Mouse (Mus musculus) thymus, postnatal 0 days (tissue): Measurements from ENCODE around the gene Apela. TPM values are rescaled to one million over a fixed set of nuclear protein-coding genes. Genes with fewer than 3 reads are reported as not detected.

ENCODE experiments used
- DNase-seq: peaks from one replicate; pipeline ENCODE4 v3.0.0-alpha.2; 2015; ENCODE audit warnings: low spot score
- polyA plus RNA-seq: library from polyadenylated mRNA; unstranded; fragments of >200 nt; fragmentation: Nextera tagmentation; extraction: Ambion mirVana; gene quantifications from 2 replicates; pipeline ENCODE4 v1.2.1, GENCODE M21; 2015

The Apela gene
- polyA plus RNA-seq: 0.13 TPM in 1 of 2 replicates, not detected in the other

DNA sequence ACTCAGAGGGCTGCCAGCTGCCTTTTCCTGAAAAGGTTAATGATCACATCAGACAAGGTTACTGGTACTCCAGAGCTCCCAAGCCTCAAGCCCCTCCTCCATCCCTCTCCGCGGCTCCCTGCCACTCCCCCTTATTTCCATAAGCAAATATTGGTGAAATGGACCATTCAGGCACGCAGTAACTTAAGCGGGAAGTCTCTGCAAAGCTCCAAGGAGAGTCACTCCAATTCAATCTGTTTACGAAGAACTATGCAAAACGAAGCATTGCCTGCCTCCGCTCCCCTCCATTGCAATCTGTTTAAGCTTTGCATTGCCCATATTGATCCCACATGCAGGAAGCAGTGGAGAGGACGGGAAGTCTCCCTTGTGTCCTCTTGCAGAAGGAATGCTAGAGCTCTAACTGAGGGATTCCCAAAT lies at the start of gene Apela:
Gene Apela (minus strand): TSS at position 220 of the 417 bp plus-strand sequence.
- DNase-seq: no peak

DNA sequence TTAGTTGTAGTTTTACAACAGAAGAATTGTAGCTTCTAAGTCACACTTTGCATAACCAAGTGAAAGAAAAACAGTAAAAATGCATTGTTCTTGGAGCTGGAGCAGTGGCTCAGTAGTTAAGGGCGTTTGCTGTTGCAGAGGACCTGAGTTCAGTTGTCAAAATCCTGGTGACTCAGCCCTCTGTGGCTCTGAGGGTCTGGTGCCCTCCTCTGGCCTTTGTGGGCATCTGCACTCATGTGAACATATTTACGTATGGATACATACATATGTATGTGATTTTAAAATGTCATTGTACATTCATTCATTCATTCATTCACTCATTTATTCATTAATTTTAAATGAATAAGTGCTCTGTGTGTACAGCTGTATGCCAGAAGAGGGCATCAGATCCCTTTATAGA lies 48.5 kb upstream of the Apela start:
- DNase-seq: no peak

DNA sequence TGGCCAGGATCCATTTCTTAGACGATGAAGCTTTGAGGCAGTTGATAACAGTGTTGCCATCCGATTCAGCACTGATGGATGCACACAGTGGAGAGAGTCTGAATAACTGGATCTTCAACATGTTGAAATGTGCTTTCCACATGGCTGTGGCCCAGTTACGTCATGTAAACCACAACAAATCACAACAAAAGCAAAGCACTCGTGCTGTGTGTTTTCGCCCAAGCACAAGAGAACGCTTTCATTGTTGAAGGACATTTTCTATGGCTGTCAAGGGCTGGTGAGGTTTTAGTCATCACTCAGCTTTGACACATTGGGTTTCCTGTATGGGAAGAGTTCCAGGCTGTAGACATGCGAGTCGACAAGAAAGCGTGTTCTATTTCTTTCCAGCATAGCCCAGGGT lies 43.6 kb upstream of the Apela start:
- no peak for DNase-seq

DNA sequence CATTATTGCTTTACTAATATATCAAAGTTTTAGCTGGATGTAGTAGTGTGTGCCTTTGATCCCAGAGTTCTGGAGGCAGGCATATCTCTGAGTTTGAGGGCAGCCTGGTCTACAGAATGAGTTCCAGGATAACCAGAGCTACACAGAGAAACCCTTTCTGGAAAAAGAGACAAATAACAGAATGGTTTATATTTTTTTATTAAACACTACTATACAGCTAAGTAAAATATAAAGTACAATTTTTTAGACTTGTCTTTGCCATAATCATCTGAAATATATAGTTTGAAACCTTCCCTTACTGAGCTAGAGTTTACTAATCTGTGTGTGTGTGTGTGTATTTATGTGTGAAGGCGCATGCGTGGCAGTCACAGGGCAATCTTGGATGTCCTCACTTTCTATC lies 37.6 kb upstream of the Apela start, which contains the start of gene Gm10663:
Gene Gm10663 (plus strand): TSS at position 301 of the 400 bp plus-strand sequence.
- no peak for DNase-seq

DNA sequence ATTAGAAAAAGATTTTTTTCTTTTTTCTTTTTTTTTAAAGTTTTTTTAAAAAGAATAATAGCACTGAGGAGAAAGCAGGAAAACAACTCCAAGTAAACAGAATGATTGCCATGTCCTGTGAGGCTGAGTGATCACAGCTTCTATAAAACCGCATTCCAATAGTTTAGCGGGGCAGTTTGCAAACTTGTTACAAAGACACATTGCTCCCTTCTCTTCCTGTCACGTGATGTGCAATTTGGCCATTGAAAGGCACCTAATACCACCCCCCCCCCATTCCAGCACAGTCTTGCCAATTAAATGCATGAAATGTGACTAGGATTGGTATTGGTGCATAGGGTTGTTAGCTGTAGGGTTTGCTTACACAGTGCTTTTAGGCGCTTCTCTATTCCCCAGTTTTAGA lies 33.9 kb upstream of the Apela start:
- no peak for DNase-seq

DNA sequence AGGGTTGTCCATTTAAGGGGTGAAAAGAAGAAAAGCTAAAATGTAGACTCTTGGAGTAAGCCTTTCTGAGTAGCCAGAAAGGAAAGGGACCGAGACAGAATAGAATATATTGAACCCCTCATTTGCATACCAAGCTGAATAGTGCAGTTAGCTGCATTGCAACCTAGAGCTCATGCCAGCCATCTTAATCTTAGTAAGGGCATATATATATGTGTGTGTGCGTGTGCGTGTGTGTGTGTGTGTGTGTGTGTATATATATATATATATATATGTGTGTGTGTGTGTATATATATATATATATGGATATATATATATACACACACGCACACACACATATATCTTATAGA lies 31.3 kb upstream of the Apela start:
- no peak for DNase-seq

DNA sequence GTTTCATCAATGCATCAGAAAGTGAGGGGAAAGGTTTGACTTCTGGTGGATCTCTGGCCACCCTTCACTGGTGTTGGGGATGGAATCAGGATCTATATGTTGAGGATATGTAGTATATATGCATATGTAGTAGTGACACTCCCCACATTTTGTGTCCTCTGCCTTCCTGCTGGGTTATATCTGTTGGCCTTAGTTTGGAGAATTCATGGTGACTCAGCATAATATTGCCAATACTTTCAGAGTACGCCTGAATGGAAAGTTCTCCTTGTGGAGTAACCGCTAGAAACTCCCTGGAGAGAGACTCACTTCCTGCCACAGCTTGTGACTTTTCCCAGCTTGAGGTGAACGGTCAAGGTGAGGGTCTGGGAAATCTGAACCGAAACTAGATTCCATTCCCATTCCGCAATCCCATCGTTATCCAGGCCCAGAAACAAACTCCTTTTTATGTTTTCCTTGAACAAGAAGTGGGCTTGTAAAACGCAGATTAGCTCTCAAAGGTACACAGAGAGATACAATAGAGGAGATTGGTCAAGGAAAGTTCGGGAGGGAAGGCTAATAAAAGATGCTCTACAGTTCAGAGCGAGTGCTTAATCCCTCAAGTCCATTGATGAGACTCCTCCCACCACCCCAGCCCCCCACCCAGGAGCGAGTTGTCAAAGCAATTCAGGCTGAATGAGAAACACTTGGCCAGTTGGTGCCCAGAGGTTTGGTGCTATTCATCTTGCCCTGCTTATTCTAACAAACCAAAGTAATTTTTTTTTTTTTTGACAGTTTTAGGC lies 30.7 kb upstream of the Apela start:
- DNase-seq: no peak

DNA sequence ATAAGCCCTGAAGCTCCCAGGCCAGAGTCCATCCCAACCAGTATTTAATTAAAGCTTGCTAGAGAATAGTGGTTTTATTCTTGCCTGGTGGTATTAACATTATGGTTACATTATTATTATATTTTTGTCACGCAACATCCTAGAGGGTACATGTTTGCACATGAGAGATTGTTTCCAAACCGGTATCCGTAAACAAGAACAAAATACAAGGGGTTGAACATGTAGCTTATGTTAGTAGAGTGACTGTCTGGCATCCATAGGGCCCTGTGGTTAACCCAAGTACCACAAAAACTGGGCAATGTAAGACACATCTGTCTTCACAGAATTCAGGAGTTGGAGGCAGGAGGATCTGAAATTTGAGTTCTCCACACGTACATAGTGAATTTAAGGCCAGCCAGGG lies 29.9 kb upstream of the Apela start:
- DNase-seq: no peak

DNA sequence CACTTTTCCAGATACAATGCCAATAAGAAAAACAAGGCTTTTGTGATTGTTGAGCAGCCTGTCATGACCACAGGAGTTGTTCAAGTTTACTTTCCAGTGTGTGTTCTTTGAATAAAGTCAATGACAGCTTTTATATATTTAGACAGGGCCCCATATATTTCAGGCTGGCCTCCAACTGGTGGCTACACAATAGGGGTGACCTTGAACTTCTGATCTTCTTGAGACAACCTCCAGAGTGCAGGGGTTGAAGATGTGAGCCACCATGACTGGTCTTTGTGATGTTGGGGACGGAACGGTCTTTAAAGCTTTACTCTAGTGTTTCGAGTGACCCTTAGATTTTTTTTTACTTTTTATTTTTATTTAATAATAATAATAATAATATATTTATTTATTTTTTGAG lies 28.5 kb upstream of the Apela start:
- DNase-seq: no peak

DNA sequence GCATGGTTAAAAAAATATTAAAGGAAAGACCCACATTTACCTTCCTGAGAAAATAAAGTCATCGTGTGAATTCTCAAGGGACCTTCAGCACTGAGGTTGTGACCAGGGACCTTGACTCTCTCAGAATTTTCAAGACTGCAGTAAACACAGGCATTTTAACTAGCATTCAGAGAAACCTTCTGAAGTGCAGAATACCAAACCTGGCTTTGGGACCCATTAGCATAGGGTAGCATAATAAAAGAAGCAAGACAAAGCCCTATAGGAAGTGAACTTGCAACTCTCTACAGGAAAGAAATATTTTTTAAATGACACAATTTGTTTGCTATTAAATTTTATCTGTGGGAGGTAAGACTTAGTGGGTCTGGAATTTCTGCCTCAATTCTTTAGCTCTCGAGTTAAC lies 26.9 kb upstream of the Apela start:
- DNase-seq: no peak

DNA sequence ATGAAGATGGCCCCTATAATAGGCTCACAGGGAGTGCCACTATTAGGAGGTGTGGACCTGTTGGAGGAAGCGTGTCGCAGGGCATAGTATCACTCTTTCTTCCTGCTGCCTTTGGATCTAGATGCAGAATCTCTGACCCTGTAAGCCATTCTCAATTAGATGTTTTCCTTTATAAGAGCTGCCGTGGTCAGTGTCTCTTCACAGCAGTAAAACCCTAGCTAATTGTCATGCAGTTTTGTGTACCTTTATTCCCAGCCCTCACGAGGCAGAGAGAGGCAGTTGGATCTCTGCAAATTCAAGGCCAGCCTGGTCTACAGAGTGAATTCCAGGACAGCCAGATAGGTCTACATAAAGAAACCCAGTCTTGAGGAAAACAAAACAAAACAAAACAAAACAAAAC lies 25.1 kb upstream of the Apela start:
- no peak for DNase-seq

DNA sequence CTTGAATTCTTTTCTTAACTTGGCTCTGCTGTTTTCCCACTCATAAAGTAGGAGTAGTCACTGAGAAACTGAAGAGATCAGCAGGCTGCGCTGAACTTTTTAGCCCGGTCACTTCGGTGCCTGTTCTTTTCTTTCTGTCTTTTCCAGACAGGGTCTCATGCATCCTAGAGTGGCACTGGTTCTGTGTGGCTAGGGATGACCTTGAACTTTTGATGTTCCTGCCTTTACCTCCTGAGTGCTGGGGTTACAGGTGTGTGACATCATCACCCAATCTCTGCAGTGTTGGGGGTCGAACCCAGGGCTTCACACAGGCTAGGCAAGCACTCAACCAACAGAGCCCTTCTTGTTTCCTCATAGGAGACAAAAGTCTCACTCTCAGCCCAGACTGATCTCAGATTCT lies 19.6 kb upstream of the Apela start:
- DNase-seq: no peak

DNA sequence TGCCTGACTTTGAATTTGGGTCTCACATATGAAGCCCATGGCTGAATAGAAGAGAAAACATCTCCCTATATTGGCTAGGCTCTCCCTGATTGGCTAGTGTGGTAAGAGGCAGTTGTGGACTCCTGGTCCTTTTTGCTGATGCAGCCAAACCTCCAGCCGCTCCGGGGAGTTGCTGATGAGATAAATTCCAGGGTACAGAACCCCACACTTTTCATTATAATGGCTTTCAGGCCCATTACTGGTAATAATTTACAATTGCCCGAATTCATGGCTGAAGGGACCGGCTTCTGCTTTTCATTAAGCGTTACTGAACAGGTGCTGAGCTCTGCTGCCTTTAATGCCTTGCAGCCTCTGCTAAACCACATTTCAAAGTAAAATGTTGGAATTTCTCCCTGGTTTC lies 16.8 kb upstream of the Apela start:
- no peak for DNase-seq

DNA sequence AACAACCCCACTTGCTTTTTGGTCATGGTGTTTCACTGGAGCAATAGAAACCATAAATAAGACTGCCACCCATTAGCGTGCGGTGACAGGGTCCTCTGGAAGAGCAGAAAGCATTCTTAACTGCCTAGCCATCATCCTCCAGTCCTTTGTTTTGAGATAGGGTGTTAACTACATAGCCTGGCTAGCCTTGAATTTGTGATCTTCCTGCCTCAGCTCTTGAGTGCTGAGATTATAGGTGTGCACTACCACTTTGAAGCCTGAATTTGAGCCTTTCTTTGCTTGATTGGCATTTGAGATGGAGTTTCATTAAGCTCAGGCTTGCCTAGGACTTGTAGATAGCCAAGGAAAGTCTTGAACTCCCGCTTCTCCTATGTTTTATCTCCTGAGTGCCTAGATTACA lies 16.4 kb upstream of the Apela start:
- no peak for DNase-seq

DNA sequence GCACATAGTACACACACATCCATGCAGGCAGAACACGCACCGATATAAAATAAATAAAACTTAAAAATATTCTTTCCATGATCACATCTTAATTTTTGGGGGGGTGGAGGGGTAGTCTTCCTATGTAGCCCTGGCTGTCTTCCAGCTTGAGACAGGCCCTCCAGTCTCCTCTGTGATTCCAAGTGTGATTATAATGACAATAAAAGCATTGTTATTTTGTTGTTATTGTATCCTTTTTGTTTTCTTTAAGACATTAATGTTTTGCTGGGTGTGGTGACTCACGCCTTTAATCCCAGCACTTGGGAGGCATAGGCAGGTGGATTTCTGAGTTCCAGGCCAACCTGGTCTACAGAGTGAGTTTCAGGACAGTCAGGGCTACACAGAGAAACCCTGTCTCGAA lies 10.7 kb upstream of the Apela start:
- DNase-seq: no peak

DNA sequence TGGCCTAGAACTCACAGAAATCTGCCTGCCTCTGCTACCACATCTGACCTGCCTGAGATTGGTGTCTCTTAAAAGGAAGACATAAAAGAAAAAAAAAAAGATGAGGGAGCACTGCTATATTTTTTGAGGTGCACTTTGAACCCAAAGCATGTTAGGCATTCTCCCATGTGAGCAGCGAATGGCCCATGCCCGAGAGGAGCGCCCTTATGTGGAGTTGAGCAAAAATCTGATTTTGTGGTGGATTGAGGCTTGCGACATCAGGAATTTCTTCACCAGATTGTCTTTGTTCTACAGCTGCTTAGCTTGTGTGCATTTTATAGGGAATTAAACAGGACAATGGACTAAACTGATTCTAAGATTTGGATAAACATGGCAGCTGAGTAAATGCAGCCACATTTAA lies 10.1 kb upstream of the Apela start:
- DNase-seq: no peak

DNA sequence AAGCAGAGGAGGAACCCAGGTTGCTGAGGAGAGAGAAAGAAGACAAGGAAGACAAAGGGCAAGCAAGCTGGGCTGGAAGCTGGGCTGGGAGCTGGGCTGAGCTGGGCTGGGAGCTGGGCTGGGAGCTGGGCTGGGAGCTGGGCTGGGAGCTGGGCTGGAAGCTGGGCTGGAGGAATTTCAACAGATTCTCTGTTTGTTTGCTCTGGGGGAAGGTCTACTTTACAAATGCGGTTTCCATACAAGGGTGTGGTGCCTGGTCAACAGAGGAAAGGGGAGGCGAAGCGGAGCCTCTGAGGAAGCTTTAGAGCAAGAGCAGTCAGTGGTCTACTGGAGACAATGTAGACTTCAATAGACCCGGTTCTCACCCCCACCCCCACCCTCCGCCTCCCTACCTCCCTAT lies 9.4 kb upstream of the Apela start:
- no peak for DNase-seq

DNA sequence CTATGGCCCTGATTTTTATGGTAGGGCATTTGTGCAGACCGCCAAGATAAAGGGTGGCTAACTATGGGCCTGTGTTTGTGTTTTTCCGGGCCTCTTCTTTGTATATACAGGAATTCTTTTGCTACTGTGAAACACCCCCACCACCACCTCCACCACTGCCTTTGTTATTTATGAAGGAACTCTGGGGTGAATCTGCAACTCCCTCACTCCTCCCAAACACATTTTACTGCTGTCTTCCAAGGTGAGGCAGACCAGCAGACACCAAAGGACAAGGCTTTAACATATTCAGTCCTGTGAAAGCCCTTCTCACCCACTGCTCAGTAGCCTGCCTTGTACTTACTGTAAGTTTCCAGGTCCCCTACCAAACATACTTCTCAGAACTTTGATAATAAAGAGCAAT lies 3.0 kb downstream of the Apela start:
- DNase-seq: no peak

DNA sequence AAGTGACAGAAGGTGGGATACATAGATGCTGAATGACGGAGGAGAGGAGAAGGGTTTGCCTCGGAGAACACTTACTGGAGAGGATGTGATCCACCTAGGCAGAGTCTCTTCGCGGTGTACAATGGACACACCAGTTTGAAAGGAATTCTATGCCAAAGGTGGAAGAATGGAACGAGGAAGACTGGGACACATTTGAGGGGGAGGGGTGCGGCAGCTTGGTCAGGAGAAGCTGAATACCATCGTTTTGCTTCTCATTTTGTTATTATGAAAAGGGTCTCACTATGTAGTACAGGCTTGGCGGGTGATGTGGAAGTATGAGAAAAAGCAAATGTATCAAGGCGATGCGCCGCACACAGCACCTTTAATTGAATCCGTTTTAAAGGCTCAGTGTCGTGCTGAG lies 4.1 kb downstream of the Apela start:
- no peak for DNase-seq

DNA sequence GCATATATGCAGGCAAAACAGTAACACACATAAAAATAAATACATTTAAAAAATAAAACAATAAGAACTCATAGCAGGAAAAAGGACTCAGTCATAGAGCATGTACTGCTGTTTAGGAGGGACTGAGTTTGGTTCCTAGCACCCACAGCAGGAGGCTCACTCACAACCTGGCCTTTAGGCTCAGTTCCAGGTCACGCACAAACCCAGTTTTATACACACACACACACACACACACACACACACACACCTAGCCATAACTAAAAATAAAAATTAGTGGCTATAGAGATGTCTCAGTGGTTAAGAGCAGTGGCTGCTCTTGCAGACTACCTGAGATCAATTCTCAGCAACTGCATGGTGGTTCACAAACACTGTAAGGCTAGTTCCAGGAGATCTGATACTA lies 5.0 kb downstream of the Apela start:
- DNase-seq: no peak

DNA sequence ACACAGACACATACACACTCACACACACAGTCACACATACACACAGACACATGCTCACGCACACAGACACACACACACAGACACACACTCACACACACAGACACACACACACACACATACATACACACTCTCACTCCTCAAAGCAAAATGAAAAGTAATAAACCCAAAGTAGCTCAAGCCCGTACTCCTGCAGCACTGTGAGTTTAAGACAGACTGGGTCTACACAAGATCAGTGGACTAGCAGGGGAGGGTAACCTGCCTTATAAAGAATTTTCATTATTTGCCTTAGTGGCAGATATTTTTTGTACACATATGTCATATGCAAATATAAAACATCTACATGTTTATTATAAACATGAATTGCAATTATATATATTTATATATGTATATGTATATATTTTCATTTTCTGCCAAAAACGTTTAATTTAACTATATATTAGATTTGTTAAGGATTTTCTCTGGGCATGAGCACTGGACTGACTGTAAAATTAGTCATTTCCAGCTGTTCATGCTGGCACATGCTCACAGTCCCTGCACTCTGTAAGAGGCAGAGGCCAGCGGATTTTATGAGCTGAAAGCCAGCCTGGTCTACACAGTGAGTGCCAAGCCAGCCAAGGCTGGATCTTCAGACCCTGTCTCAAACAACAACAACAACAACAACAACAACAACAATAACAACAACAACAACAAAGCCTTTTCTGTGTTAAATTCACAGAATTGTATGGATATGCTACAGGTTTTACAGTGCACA lies 6.2 kb downstream of the Apela start:
- no peak for DNase-seq

DNA sequence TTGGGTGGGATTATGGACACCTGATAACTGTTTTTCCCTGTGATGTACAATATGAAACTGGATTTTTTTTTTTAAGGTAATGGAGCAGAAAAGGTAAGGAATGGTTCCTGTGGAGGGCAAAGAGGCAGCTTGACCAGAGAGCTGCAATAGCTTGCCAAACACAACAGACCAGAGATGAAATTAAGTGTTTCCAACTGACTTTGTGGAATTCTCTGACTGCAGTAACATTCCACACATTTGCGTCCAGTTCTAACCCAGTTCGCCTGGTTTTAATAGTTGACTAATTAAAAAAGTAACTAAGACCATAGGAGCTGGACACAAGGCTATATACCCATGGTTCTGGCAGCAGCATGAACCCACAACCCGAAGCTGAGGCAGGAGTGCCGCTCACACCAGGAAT lies 7.4 kb downstream of the Apela start:
- no peak for DNase-seq
